Mouse (Mus musculus) liver, adult 10 weeks (tissue): Measurements from ENCODE around the gene Olfr294. TPM values are rescaled to one million over a fixed set of nuclear protein-coding genes. Genes with fewer than 3 reads are reported as not detected.

Experiments used
- polyA plus RNA-seq: library from polyadenylated mRNA; stranded (reverse); fragments of 350-450 nt; fragmentation: Illumina TruSeq; extraction: RNeasy Lipid Tissue Mini Kit (QIAGEN cat#74804); gene quantifications from one replicate; pipeline ENCODE4 v1.2.3, GENCODE M21; 2014; ENCODE audit warnings: low read depth, low replicate concordance

The Olfr294 gene
- polyA plus RNA-seq, result not detected

GRCm38 (mm10) chr7:86616543-86616942 lies at the start of gene Olfr294:
TSS of gene Olfr294 (minus strand) at chr7:86616643.

DNA sequence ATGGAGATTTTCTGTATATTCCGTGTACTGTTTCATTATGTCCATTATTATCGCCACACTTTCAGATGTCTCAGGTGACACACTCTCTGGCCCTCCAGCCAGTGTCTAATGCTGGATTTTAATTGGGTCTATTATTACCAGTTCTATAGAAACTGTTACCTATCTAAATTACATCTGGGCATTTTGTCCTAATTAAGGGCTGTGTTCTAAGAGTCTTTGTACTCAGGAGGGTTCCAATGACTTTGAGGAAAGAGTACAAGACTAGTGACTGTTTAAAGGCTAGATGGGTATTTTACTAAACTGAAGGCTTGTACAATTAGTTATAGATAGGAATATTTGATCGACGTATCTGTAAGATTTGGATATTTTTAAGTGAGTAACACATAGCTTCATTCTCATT lies 32.3 kb upstream of the Olfr294 start, which contains the start of gene Olfr293:
Olfr293 (plus strand) TSS at position 301 of the 400 bp plus-strand sequence.

DNA sequence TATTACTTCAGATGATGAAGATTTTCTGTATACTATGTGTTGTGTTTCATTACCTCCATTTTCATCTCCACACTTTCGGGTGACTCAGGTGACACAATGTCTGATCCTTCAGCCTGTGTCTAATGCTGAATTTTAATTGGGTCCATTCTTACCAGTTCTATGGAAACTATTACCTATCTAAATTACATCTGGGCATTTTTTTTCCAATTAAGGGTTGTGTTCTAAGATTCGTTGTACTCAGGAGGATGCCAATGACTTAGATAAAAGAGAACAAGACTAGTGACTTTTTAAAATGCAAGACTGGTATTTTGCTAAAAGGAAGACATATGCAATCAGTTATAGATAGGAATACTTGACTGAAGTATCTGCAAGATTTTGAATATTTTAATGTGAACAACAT lies 32.9 kb downstream of the Olfr294 start, which contains the start of gene Olfr295:
Olfr295 (plus strand) TSS at position 301 of the 400 bp plus-strand sequence.

Other genes starting within 250 kb of the Olfr294 start
- not detected for gene Olfr305, start 249.7 kb downstream of the Olfr294 start, polyA plus RNA-seq
- not detected for gene Olfr304, start 230.0 kb downstream of the Olfr294 start, polyA plus RNA-seq
- gene Olfr303, start 218.9 kb downstream of the Olfr294 start, polyA plus RNA-seq, result not detected
- not detected for gene Olfr301, start 212.8 kb downstream of the Olfr294 start, polyA plus RNA-seq
- gene Olfr299, start 156.7 kb downstream of the Olfr294 start, polyA plus RNA-seq, result not detected
- not detected for gene Olfr298, start 124.2 kb downstream of the Olfr294 start, polyA plus RNA-seq
- gene Olfr297, start 96.7 kb downstream of the Olfr294 start, polyA plus RNA-seq, result not detected
- gene Olfr295, start 32.8 kb downstream of the Olfr294 start, polyA plus RNA-seq, result not detected
- gene Olfr293, start 32.4 kb upstream of the Olfr294 start, polyA plus RNA-seq, result not detected
- gene Olfr292, start 71.7 kb upstream of the Olfr294 start, polyA plus RNA-seq, result not detected
- not detected for gene Folh1, start 159.3 kb upstream of the Olfr294 start, polyA plus RNA-seq
- not detected for gene Vmn2r77, start 178.4 kb upstream of the Olfr294 start, polyA plus RNA-seq